Mouse (Mus musculus) CD4-positive helper T cell, adult 2 months (primary cell): Measurements from ENCODE around the gene Tenm3.
"Not testable (repeated sequence)": the region's sequence is repeated elsewhere in the genome, so short reads cannot be mapped to it uniquely, and the experiment has no call there.

Experiments used
- DNase-seq: peaks from one replicate; pipeline ENCODE4 v3.0.0-alpha.2; 2012; ENCODE audit warnings: low read depth, missing footprints, low spot score

Gene Tenm3

GRCm38 (mm10) chr8:48207567-48207966 lies 636.2 kb downstream of the Tenm3 start:
- no peak for DNase-seq

DNA sequence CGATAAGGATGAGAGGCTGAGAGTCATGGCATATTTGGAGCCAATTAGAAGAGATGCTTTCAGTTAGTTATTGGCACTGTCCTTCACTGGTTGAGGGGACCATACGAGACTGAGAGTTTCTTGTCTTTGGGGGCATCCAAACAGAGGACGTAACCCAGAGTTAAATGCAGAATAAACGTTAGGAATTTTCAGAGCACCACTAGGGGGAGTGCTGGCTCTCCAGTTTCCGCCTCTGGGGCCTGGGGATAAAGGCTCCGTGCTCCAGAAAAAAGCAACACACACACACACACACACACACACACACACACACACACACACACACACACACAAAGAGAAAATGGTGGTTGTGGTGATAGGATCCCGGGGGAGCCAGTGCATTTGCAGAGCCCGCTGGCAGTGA lies 636.8 kb downstream of the Tenm3 start:
- no peak for DNase-seq

- DNase-seq: no peak
These were observed 638.9 kb downstream of the Tenm3 start for GRCm38 (mm10) chr8:48204838-48205345.

GRCm38 (mm10) chr8:48204114-48204837 lies 639.5 kb downstream of the Tenm3 start:
- no peak for DNase-seq

DNA sequence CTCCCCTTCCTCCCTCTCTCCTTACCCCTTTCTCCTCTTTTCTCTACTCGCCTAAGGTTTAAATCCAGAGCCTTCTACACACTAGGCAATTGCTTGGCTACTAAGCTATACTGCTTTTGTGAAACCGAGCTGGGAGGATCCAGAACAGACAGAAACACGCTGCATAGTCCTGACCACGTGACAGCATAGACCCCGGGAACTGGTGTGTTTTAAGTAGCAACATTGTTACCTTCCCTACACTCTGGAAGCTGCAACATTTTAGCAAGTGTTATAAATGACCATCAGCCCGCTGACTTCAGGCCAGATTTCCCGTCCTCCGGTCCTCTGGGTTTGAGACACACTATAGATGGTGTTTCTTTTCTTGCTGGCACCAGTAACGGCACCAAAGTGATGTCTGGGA lies 640.1 kb downstream of the Tenm3 start:
- no peak for DNase-seq

- DNase-seq: no peak
These were observed 640.6 kb downstream of the Tenm3 start for GRCm38 (mm10) chr8:48203161-48203560.

GRCm38 (mm10) chr8:48202632-48203031 lies 641.1 kb downstream of the Tenm3 start:
- no peak for DNase-seq

GRCm38 (mm10) chr8:48199171-48199570 lies 644.6 kb downstream of the Tenm3 start:
- DNase-seq: no peak

GRCm38 (mm10) chr8:48195971-48196370 lies 647.8 kb downstream of the Tenm3 start:
- no peak for DNase-seq

DNA sequence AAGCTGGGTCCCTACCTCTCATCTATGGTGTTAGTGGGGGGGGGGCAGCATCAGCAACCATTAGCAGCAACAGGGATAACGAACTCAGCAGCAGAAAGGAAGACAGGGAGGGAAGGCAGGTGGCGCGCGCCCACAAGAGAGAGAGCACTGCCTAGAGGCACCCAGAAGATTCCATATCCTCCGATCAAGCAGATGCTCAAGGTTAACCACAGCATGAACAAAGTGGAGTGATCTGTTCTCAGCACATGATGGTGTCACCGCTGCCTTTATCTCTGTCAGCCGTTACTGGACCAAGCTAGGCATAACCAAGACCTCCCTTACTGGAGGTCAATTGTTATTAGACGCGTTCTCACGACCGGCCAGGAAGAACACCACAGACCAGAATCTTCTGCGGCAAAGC lies 655.2 kb downstream of the Tenm3 start:
- DNase-seq: no peak

- DNase-seq: no peak
These were observed 660.0 kb downstream of the Tenm3 start for GRCm38 (mm10) chr8:48183758-48184157.

DNA sequence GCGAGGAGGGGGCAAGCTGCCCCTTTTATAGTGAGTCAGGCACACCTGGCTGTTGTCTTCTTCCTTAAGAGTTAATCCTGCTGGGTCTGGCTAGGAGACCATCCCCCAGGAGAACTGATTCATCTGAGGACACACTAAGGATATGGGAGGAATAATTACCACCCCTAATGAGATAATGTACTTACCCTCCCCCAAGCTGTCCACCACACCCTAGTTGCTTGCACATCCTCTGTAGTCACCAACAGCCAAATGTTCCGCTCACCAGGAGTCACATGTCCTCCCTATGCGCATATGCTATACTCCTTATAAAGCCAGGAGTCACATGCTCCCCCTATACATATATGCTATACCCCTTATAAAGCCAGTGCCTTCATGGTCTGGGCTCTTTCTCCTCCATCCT lies 662.8 kb downstream of the Tenm3 start:
- DNase-seq: no peak

DNA sequence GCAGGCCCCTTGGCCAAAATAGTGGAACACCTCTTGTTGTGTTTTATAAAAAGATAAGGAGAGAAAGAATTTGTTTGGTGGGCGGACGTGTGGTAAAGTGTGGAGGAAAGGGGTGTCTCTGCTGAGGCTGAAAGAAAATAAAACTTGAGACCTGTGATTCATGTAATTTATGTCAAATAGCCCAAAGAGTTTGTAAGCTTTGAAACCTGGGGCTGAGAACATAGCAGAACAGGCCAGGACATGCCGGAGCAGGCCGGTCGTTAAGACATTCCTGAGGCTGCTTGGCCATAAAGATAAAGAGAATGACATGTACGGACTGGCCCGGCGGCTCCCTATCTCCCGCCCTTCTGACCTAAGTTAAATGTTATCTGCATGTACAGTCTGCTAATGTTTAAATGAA lies 663.6 kb downstream of the Tenm3 start:
- not testable (repeated sequence) for DNase-seq

- DNase-seq: no peak
These were observed 664.8 kb downstream of the Tenm3 start for GRCm38 (mm10) chr8:48178993-48179392.

GRCm38 (mm10) chr8:48177876-48178275 lies 665.9 kb downstream of the Tenm3 start:
- DNase-seq: no peak
